Mouse (Mus musculus): ENCODE results near the gene Aym1. TPM values are rescaled to one million over a fixed set of nuclear protein-coding genes. Genes with fewer than 3 reads are reported as not detected.
"Not testable (repeated sequence)": the region's sequence is repeated elsewhere in the genome, so short reads cannot be mapped to it uniquely, and the experiment has no call there.

Aym1 gene
- total RNA-seq, 2 experiments from 2014 or later: not detected

- no peak for DNase-seq (ENCODE audit: low spot score in 2 of 2)
Observed at GRCm38 (mm10) chr5:113352636-113353035, 4.5 kb upstream of the Aym1 start.

GRCm38 (mm10) chr5:113354311-113354710, 2.8 kb upstream of the Aym1 start:
- no peak for DNase-seq (ENCODE audit: low spot score in 2 of 2)

- DNase-seq (ENCODE audit: low spot score in 2 of 2): no peak
Observed at GRCm38 (mm10) chr5:113357656-113358055, 562 bp downstream of the Aym1 start.

DNA sequence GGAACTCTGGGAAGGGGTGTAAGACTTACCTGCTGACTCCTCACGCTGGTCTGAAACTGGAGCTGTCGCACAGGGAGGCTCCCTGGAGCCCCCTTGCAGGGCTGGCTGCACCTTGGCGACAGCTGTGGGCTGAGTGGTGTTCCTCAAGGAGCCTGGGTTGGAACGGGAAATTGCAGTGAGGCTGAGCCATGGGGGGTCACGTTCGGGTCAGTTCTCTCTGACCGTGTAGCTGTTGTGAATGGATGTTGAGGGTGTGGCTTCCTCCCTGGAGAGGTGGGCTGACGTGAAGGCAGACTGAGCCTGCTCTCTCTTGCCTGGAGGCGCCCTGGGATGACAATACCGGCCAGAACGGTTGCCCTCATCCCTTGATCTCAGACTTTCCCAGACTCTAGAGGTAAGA, 1.7 kb downstream of the Aym1 start:
- DNase-seq (ENCODE audit: low spot score in 2 of 2): no peak

- DNase-seq (ENCODE audit: low spot score in 2 of 2): no peak
Observed at GRCm38 (mm10) chr5:113361283-113361682, 4.2 kb downstream of the Aym1 start.

DNA sequence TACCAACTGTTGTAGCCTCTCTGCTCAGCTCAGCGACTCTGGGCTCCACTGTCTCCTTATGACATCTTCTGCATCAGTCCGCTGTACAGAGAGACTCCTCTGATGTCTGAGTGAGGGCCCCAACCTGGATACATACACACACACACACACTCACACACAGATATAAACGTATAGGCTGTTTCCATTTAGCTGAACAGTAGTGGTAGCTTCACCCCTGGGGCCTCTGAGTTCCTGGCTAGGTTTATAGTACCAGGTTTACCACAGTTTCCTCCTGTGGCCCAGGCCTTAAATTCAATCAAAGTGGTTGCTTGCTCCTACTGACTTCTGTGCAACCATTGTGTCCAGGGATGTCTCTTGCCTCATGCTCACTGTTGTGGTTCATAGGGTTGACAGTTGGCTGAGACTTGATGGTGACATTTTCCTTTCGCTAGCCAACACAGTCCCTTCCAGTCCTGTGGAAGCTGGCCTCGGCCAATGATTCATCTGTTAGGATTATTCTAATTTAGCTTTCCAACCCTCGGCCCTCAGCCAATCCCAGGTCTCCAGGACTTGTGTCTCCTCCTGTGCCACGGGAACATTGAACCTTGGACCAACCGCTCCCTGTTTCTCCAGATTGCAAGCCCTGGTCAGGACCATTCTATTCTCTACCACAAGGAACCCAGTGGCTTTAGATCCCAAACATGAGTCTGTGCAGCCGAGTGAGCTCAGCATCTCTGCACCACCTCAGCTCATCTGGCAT, 5.3 kb downstream of the Aym1 start:
- no peak for DNase-seq (ENCODE audit: low spot score in 2 of 2)

- no peak for DNase-seq (ENCODE audit: low spot score in 2 of 2)
Observed at GRCm38 (mm10) chr5:113363177-113363576, 6.1 kb downstream of the Aym1 start.

DNA sequence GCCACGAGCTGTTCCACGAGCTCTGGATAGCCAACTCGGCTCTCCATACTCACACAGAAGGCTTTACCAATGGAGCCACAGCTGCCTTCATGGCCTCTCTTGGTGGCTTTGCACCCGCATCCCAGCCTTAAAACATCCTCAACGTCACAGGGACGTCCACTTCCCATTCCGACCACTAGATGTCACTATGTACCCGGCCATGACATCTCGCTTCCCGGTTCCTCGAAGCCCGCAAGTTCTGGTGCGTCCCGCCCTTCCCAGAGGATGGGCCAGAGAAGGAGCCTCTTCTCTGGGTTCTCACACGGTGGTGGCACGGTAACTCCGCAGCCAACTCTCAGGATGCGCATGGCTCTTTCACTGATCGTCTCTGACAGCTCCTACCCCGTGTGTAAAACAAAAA, 8.8 kb downstream of the Aym1 start:
- peak; percentile 92 for DNase-seq (ENCODE audit: low spot score in 2 of 2)

- not testable (repeated sequence) for DNase-seq (ENCODE audit: low spot score in 2 of 2)
Observed at GRCm38 (mm10) chr5:113367726-113368125, 10.6 kb downstream of the Aym1 start.

DNA sequence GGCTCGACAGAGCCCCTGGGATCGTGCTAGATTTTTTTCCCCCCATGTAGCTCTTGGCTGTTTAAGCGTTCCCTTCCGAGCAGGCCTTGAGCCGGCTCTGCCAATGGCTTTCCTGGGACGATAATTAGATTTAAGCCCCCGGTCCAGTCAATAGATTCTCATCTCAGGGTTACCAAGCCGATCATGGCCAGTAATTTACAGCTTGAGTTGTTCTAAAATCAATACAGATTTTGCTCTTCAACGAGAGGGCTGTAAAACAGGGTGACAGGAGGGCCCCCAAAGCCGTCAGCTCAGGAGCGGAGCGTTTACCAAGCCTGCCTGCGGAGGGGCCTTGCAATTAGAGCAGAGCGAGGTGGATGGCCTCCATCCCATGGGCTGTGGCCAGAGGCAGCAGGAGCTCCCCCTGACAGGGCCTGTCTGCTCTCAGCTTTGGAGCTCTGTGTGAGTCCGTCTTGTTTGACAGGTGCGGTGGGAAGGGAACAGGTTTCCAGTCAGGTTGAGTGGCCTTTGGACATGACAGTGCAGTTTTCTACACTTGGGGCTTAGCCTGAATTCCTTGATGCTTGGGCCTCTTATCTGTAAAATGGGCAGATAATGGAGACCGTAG, 12.3 kb downstream of the Aym1 start:
- no peak for DNase-seq (ENCODE audit: low spot score in 2 of 2)

DNA sequence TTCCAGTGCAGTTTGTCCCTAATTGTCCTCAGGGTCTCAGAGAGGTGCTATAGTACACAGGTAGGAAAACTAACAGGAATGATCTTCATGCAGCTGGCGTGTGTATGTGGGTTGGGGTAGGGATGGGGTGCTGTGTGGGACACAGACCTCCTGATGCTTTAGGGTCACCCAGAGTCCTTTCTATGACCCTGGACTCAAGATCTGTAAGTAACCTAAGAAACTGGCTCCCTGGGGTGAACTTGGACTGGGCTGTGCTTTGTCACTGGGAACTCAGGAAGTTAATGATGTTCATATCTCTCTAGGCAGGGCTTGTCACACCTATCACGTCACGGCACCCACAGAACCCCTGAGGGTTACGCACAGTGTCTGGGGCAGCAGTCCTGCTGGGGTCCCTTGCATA, 15.4 kb downstream of the Aym1 start:
- no peak for DNase-seq (ENCODE audit: low spot score in 2 of 2)

DNA sequence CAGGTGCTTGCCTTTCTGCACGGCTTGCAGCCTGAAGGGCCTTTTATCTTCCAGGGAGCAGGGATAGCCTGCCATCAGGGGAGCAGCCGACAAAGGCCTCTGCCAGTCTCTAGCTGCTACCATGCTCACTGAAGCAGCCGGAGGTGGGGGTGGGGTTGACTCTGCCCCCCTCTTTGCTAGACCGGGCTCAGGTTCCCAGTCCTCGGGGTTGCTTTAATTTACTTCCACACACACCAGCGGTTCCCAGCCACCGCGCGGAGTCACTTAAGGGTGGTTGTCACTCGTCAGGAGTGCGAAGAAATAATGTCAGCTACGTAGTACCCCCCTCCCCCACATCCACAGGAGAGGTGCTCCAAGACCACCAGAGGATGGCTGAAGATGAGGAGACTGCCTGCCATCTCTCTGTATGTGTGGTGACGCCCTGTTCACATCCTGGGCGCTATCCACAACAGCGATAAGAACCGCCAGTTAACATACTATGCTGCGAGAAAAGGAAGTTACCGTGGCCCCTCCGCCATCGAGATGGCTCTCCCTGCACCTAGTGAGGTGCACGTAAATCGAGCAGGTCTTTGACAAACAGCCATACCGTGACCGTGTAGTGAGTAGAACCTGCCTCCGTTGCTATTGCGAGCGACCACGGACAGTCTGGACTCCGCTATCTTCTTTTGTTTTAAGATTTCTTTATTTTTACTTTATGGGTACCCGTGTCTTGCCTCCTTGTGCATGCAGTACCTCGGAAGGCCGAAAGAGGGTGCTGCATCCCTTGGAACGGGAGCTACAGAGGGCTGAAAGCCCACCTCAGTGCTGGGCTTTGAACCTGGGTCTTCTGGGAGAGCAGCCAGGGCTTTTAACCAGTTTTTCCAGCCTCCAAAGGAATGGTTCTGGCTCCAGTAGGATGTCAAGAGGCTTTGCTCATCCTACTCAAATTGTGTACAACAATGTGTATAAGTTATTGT, 16.2 kb downstream of the Aym1 start:
- DNase-seq (ENCODE audit: low spot score in 2 of 2): peak; percentile 88 to 89

GRCm38 (mm10) chr5:113374290-113374689, 17.2 kb downstream of the Aym1 start:
- no peak for DNase-seq (ENCODE audit: low spot score in 2 of 2)

DNA sequence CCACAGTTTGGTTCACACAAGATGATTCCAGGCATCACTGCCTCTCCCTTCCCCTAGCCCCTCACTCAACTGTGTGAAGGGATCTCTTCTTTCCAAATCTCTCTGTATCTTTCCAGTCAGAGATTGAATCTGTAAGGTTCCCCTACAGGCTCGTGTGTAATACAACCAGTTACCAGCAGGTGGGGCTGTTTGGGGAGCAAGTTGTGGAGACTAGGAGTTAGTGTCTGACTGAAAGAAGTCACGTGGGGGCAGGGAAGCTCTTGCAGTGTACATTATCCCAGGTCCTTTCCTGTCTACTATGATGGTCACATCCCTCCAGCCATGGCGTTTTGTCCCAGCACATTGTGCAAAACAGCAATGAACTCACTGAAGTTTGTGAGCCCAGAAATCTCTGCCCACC, 18.7 kb downstream of the Aym1 start:
- DNase-seq (ENCODE audit: low spot score in 2 of 2): peak; percentile 86 to 91

- no peak for DNase-seq (ENCODE audit: low spot score in 2 of 2)
Observed at GRCm38 (mm10) chr5:113376292-113376691, 19.2 kb downstream of the Aym1 start.

DNA sequence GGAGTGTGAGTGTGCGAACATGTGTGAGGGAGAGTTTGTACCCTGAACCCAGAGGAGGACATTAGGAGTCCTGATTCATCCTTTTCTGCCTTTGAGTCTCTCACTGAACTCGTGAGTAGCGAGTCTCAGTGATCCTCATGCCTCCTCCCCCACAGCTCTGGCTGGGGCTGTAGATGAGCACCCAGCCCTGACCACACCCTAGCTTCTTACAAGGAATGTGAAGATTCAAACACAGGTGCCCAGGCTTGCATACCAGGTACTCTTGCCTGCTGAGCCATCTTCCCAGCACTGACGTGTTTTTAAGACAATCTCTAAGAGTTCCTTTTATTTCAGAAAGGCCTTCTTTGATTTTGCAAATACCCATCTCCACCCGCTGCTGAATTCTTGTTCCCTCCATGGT, 22.3 kb downstream of the Aym1 start:
- DNase-seq (ENCODE audit: low spot score in 2 of 2): no peak

DNA sequence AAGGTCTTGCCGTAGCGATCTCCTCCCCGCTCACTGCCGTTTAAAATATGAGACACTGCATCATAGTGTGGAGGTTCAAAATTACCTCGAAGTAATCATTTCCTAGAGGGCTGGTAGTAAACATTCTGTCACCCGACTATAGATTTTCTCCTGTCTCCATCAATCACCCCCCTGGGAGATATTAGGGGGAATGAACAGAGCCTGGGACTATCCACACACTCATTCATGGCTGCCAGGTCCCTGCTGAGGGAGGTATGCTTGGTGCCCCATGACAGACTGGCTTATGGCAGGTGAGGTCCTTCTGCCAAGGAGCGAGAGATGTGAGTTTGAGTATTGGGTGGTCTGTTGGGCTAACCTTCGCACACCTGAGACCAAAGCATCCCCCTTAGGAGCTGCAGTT, 23.5 kb downstream of the Aym1 start:
- no peak for DNase-seq (ENCODE audit: low spot score in 2 of 2)

- DNase-seq (ENCODE audit: low spot score in 2 of 2): no peak
Observed at GRCm38 (mm10) chr5:113382580-113382979, 25.5 kb downstream of the Aym1 start.

GRCm38 (mm10) chr5:113393766-113394165, 36.7 kb downstream of the Aym1 start:
- DNase-seq (ENCODE audit: low spot score in 2 of 2): no peak

DNA sequence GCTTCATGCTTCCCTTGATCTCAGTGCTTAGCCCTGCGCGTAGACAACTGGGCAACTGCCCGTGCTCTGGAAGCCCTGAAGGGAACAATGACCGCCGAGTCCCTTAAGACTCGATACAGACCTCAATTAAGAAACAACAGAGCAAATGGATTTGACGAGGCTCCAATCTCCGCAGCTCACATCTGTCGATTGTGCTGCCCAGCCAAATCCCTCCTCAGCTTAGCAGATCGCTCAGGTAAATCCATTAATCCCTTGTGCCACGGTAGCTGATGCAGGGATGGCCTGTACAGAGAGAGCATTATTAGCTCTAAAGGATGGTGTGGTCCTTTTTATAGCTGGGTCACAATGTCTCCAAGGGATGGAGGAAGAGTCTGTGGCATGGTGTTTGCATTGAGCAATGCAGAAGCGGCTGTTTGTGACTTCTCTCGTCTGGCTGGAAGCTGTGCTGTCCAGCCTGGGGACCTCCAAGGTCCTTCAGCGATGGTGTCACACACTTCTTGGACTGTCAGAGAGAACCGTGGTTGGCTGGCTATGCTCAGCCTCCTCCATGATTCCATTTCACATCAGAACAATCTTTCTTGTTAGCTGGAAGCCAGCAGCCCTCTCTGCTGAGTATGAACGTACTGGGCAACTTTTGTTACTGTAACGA, 39.3 kb downstream of the Aym1 start:
- DNase-seq (ENCODE audit: low spot score in 2 of 2): no peak

All from layer of hippocampus, postnatal 10 days (tissue).